Mouse (Mus musculus) small intestine, adult 2 months (tissue): ENCODE measurements around the gene Fam133b. TPM values are rescaled to one million over a fixed set of nuclear protein-coding genes. Genes with fewer than 3 reads are reported as not detected.
"Not testable (repeated sequence)": the region's sequence is repeated elsewhere in the genome, so short reads cannot be mapped to it uniquely, and the experiment has no call there.

ENCODE experiments used
- H3K27ac ChIP-seq: fragments of 200-500 bp; 2 replicates; pipeline ENCODE4 v1.5.1; 2012; ENCODE audit warnings: low read depth, low read length, control low read depth, inconsistent platforms; ENCODE audit not compliant: insufficient read depth
- H3K27me3 ChIP-seq: fragments of 200-500 bp; 2 replicates; pipeline ENCODE4 v1.6.1; 2012; ENCODE audit warnings: mild to moderate bottlenecking, moderate library complexity, low read length, inconsistent platforms; ENCODE audit not compliant: control insufficient read depth, insufficient read depth
- H3K36me3 ChIP-seq: fragments of 200-500 bp; 2 replicates; pipeline ENCODE4 v1.6.1; 2012; ENCODE audit warnings: mild to moderate bottlenecking, low read length, control low read depth, inconsistent platforms; ENCODE audit not compliant: control insufficient read depth, insufficient read depth
- H3K4me1 ChIP-seq: fragments of 200-500 bp; 2 replicates; pipeline ENCODE4 v1.6.1; 2012; ENCODE audit warnings: low read length, inconsistent platforms, mixed read lengths; ENCODE audit not compliant: control insufficient read depth, insufficient read depth, insufficient read length
- H3K4me3 ChIP-seq: fragments of 200-500 bp; 2 replicates; pipeline ENCODE4 v1.5.1; 2012; ENCODE audit warnings: low read depth, mild to moderate bottlenecking, control low read depth, inconsistent platforms, low read length, moderate library complexity
- CTCF ChIP-seq: fragments of 200-500 bp; IDR thresholded peaks from 2 replicates; pipeline ENCODE4 v1.5.1; 2012; ENCODE audit warnings: low read depth, mild to moderate bottlenecking, control low read depth, inconsistent platforms, low read length, moderate library complexity, mixed read lengths; ENCODE audit not compliant: insufficient replicate concordance, insufficient read length; ENCODE audit errors: extremely low read depth
- POLR2A ChIP-seq: fragments of 200-500 bp; IDR thresholded peaks from 2 replicates; pipeline ENCODE4 v1.6.1; 2012; ENCODE audit warnings: low read depth, mild to moderate bottlenecking, control low read depth, inconsistent platforms, low read length, moderate library complexity
- WGBS: fragments of 180-500 bp; shearing (Covaris S2); methylation state at CpG from one replicate; pipeline ENCODE4 v1.1.7; 2018; 5-methylcytosine and 5-hydroxymethylcytosine counted together
- polyA plus RNA-seq: library from polyadenylated mRNA; depleted of rRNA; stranded (reverse); fragments of >200 nt; gene quantifications from 2 replicates; pipeline ENCODE4 v1.2.3, GENCODE M21; 2012; rRNA removed

Fam133b gene
- polyA plus RNA-seq, 1 experiment = 1.7 TPM

DNA sequence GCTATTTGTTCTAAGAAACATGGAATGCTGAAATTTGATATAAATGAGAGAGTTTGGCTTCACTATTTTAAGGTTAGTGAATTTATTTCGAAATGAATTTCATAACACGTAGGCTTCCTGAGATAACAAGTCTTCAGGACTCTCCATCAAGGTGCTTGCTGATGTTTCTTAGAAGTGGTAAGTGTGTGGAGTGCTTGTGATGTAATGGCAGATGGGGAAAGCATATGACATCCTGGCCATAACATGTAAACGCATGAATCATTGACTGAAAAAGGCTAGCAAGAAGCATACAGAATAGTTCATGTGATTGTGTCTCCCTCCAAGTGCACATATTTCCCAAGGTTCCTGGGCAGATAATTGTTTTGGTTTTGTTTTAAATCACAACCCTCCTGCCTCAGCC, 57.2 kb downstream of the Fam133b start:
- 92% methylated on average over 3 of the region's 3 CpGs for WGBS
- peaks cover 11% of the 10 kb centered on the region for H3K36me3 ChIP-seq
- H3K27ac ChIP-seq = no peak overlapping the region
- H3K4me1 ChIP-seq = no peaks in the 10 kb centered on the region
- TF ChIP-seq CTCF (no peak), POLR2A (no peak)
- no peaks in the 10 kb centered on the region for H3K27me3 ChIP-seq
- H3K4me3 ChIP-seq = no peak overlapping the region

DNA sequence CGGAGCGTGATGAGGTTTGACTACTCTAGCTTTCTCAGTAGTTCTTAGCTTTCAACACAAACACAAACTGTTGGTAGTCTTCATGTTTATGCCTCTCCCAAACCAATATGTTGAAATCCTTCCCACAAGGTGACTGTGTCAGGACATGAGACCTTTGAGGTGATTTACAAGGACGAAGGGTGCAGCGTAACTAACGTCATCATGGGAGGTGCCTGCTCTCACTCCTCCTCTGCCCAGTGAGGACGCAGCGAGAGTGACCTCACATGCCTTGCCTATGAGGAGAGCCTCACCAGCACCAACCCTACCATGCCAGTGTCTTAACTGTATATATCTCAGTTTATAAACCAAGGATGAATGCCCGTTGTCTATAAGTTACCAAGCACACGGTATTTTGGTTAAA, 63.5 kb downstream of the Fam133b start:
- TF ChIP-seq POLR2A (no peak), CTCF (no peak)
- WGBS = 95% methylated on average over 9 of the region's 9 CpGs
- Histone ChIP-seq H3K27me3 (no peaks in the 10 kb centered on the region), H3K27ac (no peak overlapping the region), H3K36me3 (peaks cover 30% of the 10 kb centered on the region), H3K4me1 (no peaks in the 10 kb centered on the region), H3K4me3 (no peak overlapping the region)

GRCm38 (mm10) chr5:3609241-3609640, 65.6 kb downstream of the Fam133b start:
- no peak overlapping the region for H3K27ac ChIP-seq
- TF ChIP-seq CTCF (no peak), POLR2A (no peak)
- H3K4me3 ChIP-seq = no peak overlapping the region
- 98% methylated on average over 7 of the region's 7 CpGs for WGBS
- H3K4me1 ChIP-seq = no peaks in the 10 kb centered on the region
- H3K36me3 ChIP-seq = peaks cover 34% of the 10 kb centered on the region
- H3K27me3 ChIP-seq = no peaks in the 10 kb centered on the region

GRCm38 (mm10) chr5:3611835-3612234, 68.2 kb downstream of the Fam133b start:
- not testable (repeated sequence) for H3K4me3 ChIP-seq, H3K27ac ChIP-seq, H3K4me1 ChIP-seq, H3K27me3 ChIP-seq
- WGBS = 99% methylated on average over 2 of the region's 2 CpGs
- H3K36me3 ChIP-seq = peaks cover 21% of the 10 kb centered on the region

Other genes starting within 250 kb of the Fam133b start
- 3.6 and 7.7 TPM in 2 replicates for gene Cdk6, start 202.3 kb upstream of the Fam133b start, polyA plus RNA-seq
- gene 1700109H08Rik, start 27.7 kb downstream of the Fam133b start, polyA plus RNA-seq = 0.29 and 0.90 TPM in 2 replicates
- 1.9 and 3.7 TPM in 2 replicates for gene Pex1, start 52.2 kb downstream of the Fam133b start, polyA plus RNA-seq
- gene Rbm48, start 52.8 kb downstream of the Fam133b start, polyA plus RNA-seq = 1.3 and 2.3 TPM in 2 replicates
- not detected in 2 replicates for gene Tmbim7, start 107.3 kb downstream of the Fam133b start, polyA plus RNA-seq
- 13.3 and 24.3 TPM in 2 replicates for gene Gatad1, start 113.4 kb downstream of the Fam133b start, polyA plus RNA-seq